Mouse (Mus musculus) C2C12 (cell line): Measurements from ENCODE around the gene Kif3b.

Experiments
- CEBPB ChIP-seq: IDR thresholded peaks from one replicate; pipeline ENCODE4 v1.6.1; 2011; ENCODE audit warnings: low read depth, mild to moderate bottlenecking, control low read depth, moderate library complexity
- CTCF ChIP-seq: IDR thresholded peaks from one replicate; pipeline ENCODE4 v1.5.1; 2011; ENCODE audit not compliant: control insufficient read depth, insufficient read depth, insufficient read length
- MAX ChIP-seq: IDR thresholded peaks from one replicate; pipeline ENCODE4 v1.6.1; 2011; ENCODE audit warnings: mild to moderate bottlenecking, control low read depth
- MYOG ChIP-seq: IDR thresholded peaks from one replicate; pipeline ENCODE4 v1.6.1; 2011; ENCODE audit not compliant: control insufficient read depth, insufficient read length; ENCODE audit errors: extremely low read depth
- USF1 ChIP-seq: IDR thresholded peaks from one replicate; pipeline ENCODE4 v1.6.1; 2011; ENCODE audit warnings: low read depth, mild to moderate bottlenecking, control low read depth, moderate library complexity

GRCm38 (mm10) chr2:153310228-153310627 is 19.0 kb downstream of the Kif3b start:
- TF ChIP-seq MAX, result peak; percentile 60
- no peak for TF ChIP-seq CTCF
- TF ChIP-seq MYOG, result no peak
- no peak for TF ChIP-seq CEBPB
- TF ChIP-seq USF1, result peak; percentile 37
